Mouse (Mus musculus) bone marrow, adult 2 months (tissue): ENCODE data around the gene Arap1.

Source experiments
- CTCF ChIP-seq: fragments of 200-500 bp; IDR thresholded peaks from 2 replicates; pipeline ENCODE4 v1.5.1; 2011; ENCODE audit warnings: low read length, control low read depth; ENCODE audit not compliant: control insufficient read depth, insufficient read depth
- POLR2A ChIP-seq: fragments of 200-500 bp; IDR thresholded peaks from 2 replicates; pipeline ENCODE4 v1.6.1; 2011; ENCODE audit warnings: low read depth, mild to moderate bottlenecking, control low read depth, low read length, borderline replicate concordance; ENCODE audit not compliant: control insufficient read depth

GRCm38 (mm10) chr7:101395471-101395870 lies 47.6 kb downstream of the Arap1 start:
- TF ChIP-seq CTCF (no peak), POLR2A (no peak)
